Mouse (Mus musculus): ENCODE measurements around the gene Pcx.

Pcx gene

DNA sequence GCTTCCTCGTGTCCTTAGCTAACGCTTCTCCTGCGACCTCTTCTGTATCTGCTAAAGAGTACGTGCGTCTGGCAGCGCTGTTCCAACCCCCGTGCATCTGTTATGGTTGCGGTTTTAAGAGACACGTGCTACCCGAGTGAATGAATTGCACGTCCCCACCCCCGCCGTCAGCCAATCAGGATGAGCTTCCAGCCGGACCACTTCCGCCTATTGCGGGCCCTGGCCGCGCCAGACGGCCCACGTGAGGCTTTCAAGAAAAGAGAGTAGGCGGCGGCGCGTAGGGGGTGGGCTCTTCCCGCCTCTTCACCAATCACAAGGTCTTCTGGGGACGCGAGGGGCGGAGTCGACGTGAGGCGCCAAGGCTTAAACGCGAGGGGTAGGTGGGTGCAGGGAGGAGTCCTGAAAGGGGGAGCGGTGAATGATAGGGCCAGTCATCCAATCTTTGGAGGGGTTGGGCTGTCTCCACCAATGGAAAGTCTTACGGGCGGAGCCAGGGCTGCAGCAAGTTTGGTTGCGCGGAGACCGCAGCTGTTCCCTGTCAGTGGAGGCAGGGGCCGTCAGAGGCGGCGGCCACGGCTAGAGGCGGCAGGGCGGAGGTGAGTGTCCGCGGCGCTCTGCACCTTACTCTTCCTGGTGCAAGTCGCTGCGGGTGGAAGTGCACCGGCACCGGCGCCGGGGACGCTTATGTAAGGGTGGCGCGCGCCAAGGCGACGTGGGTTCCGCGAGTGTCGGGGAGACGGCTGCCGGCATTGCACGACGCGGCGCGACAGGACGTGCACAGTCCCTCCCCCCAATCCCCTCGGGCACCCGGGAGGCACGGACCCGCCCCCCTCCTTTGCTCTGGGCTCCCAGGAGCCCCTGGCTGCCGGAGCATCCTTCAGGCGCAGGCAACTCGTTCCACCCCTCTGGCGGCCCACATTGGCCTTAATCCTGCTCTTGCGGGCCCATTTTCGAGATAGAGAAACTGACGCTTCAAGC lies at the start of gene Pcx:
TSS of gene Pcx (plus strand) at position 487 of the 978 bp plus-strand sequence.
- DNase-seq (ENCODE audit: low spot score): peak; percentile 99

DNA sequence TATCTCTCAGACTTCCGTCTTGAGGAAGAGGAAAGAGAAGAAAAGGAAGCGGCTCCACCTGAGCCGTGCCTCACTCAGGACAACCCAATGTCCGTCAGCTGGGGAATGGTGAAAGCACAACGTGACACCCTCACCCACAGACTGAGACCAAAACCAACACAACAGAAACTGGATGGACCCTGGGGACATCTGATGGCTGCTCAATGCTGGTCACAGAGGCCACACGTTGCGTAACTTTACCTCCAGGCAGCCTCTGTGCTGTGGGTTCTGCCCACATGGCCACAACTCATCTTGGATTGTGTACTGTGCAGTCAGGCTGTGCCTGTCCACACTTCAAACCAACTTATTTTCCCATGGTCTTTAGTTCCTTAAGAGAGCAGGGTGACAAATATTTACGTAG lies 48.3 kb upstream of the Pcx start:
- DNase-seq (ENCODE audit: low spot score): no peak

DNA sequence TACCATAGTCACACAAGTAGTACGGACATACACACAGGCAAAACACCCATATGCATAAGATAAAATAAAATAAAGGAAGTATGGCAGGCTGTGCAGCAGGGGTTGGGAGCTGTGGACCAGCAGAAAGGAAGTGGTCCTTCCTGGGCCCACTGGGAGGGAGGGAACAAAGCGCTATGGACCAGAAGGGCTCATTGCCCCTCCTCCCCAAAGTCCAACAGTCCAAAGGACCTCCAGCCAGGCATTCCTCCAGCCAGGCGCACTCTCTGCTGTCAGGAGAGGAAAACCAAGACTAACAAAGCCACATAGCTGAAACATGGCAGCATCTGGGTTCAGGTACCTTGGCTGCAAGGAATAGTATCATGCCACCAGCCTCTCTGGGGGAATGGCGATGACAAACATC lies 45.6 kb upstream of the Pcx start:
- no peak for DNase-seq (ENCODE audit: low spot score)

DNA sequence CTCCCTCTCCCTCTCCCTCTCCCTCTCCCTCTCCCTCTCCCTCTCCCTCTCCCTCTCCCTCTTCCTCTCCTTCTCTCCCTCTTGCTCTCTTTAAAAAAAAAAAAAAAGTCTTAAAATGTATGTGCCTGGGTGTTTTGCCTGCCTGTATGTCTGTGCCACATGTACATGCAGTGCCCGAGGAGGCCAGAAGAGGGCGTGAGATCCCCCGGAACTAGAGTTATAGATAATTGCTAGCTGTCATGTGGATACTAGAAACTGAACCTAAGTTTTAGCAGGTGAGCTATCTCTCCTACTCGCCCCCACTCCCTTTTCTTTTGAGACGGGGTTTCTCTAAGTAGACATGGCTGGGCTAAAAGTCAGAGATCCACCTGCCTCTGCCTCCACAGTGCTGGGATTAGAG lies 41.9 kb upstream of the Pcx start:
- peak; percentile 17 for DNase-seq (ENCODE audit: low spot score)

DNA sequence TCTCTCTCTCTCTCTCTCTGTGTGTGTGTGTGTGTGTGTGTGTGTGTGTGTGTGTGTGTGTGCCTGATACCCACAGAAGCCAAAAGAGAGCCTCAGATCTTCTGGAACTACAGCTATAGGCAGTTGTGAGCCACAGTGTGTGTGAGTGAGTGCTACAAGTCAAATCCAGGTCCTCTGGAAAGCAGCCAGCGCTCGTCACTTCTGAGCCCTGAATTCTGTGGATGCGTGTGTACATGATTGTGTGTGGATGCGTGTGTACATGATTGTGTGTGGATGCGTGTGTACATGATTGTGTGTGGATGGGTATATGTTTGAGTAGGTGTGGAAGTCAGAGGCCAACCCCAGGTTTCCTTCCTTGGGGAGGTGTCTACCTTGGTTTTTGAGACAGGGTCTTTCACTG lies 36.7 kb upstream of the Pcx start:
- no peak for DNase-seq (ENCODE audit: low spot score)

DNA sequence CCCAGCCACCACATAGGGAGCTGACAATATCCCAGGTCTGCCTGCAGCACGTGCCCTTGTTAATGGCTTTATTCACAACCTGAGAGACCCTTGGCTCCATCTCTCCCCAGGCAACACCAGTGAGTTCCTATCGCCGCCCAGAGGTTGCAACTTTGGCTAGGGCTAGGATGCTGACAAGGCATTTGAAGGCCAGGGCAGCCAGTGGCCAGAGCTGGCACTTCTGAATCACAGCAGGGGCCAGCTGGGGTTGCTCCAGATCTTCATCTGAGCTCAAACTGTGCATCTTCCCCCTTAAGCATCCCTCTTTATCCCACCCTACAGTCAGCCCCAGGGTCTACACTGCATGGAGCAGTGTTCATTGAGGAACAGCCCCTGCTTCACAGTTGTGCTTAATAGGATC lies 35.5 kb upstream of the Pcx start:
- no peak for DNase-seq (ENCODE audit: low spot score)

DNA sequence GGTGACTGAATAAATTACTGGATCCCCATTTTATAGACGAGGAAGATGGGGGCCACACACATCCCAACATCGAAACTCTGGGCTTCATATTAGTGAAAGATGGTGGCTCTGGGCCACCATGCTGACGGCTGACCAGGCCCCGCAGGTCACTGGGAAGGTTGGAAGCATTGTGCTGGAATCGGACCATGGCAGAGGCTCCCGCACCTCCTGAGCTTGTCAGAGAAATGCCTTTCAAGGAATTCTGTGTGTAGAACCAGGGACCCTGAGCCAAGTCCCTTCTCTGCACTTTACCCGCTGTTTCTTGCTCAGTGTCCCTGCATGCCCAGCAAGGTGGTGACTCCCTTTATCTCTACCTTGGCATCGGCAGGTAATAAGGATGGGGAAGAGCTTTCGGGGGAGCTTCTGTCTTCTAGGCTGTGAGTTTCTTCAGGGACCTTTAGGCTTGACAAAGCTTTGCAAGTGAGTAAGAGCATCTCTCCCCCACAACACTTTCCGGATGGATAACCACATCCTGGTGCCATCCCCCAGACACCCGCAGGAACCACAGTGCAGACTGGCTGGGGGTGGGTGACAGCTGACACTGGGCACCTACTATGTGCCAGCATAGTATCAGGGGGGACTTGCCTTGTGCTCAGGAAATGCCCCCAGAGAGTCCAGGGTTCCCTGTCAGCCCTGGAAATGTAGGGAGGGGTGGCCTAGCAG lies 34.9 kb upstream of the Pcx start:
- DNase-seq (ENCODE audit: low spot score): no peak

DNA sequence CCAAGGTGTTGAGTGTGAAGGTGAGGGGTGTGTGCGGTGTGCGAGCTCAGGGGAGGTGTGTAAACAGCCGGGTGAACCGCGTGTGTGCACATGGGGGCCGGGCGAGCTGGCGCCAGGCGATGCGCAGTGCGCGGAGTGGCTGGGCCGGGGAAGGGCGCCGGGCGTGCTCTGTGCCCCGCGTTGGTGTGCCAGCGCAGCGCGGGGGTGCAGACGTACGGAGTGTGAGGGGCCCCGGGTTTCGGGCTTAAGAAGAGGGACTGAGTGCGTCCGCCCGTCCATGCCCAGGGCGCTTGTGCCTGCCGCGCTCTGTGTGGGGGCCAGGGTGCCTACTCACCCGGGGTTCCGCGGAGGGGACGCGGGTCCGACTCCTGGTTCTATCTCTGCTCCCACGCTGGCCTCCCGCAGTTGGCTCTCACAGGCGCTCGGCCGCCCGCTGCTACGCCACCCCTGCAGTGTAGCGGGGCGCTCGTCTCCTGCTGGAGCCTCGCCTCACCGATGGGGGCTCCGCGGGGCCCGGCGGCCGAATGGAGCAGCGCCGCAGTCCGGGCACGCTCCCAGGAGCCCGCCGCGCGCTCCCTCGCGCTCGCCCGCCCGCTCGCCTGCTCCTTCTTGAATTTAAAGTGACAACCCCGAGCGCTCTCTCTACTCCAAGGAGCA lies 33.5 kb upstream of the Pcx start:
- DNase-seq (ENCODE audit: low spot score): peak; percentile 20

DNA sequence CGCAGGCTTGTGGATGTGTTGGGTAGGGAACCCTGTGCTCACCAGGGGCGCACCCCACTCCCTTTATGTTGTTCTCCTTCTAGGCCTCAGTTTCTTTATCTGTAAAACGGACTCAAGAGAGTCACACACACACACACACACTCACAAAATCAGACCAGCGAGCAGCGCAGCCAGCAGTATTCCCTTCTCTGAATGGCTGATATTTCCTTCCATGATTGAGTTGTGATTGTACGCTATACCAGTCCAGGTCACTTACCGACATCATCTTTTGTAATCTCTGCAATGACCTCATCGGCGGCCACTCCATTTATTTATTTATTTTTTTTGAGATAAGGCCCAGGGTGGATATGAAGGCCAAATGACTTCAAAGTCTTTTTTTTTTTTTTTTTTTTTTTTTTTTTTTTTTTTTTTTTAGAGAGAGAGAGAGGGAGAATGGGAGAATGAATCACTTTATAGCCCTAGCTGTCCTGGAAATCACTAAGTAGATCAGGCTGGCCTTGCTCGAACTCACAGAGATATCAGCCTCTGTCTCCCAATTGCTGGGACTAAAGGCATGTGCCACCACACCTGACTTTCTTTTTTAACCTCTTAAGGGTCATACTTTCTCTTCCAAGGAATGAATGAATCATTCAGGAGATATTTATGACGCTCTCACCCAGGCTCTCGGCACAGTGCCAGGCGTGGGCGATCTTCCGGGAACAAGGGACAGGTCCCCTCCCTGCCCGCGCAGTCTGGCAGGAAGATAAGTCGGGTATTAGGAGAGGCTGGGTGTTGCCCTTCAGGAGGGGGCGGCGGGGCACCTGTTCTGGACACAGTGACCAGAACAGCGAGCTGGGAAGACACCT lies 32.7 kb upstream of the Pcx start, which contains the start of gene Syt12:
TSS of gene Syt12 (minus strand) at position 103 of the 845 bp plus-strand sequence.
- peak; percentile 77 for DNase-seq (ENCODE audit: low spot score)

DNA sequence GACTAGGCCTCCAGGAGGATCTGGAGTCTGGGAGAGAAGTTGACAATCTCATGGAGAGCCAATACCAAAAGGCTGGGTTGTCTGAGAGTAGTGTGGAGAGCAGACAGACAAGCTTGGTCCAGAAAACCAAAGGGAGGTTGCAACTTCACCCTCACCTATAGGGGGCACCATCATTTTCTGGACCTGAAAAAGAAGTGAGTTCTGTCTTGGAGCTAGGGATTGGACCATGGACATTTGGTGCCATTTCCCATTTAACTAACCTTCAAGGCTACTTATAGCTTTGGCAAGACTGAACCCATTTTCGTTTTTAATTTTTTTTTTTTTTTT lies 32.1 kb upstream of the Pcx start:
- no peak for DNase-seq (ENCODE audit: low spot score)

DNA sequence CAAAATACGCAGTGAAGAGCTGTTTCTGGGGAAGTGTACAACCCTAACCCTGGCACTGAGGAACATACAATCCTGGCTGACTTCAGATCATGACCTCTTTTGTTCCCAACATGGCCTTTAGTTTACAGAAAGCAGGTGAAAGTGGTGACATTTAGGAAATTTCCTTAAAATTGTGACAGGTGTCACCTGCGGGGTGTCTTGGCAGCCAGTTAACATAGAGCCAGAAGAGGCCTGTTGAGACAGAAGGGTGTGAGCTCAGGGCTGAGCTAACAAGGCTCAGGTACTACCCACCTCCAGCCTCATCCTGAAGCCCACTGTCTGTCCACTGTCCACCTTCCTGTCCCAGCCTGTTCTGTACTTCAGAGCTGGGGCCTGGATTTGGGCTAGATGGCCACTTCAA lies 30.2 kb upstream of the Pcx start:
- no peak for DNase-seq (ENCODE audit: low spot score)

DNA sequence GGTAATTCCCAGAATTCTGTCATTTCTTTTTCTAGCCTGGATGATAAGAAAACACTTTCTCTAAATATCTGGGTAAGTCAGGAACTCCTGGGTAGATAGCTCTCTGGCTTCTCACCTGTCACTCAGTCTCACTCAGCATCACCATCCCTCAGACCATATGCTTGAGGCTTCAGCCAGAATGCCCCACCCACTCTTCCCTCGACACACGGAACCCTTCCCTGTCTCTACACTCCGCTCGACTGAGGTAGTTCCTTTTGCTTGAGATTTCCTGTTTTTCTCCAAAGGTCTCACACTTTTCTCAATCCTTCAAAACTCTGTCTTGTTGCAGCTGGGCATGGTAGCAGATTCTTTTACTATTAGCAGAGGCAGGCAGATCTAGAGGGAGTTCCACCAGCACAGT lies 28.9 kb upstream of the Pcx start:
- no peak for DNase-seq (ENCODE audit: low spot score)

DNA sequence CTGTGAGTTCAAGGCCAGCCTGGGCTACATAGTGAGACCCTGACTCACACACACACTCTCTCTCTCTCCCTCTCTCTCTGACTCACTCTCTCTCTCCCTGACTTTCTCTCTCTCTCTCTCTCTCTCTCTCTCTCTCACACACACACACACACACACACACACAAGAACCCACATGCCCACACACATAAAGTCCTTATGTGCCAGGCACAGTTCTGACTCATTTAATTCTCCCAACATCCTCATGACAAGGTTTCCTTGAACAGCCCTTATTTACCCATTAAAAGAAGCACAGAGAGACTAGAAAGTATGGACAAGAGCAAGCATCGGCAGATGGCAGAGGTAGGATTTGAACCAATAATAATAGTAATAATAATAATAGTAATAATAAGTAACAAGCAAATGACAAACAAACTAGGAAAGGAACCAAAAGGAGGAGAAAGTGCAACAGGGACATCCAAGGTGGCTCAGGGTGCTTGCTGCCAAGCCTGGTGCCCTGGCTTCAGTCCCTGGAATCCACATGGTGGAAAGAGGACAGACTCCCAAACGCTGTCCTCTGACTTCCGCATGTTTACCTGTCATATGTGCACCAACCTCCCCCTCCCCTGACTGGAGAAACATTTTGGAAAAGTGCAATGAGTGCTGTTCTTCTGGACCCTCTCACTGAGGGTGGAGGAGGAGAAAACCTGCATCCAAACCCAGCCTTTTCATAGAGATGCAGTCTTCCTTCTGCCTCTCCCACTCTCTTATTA lies 28.0 kb upstream of the Pcx start:
- no peak for DNase-seq (ENCODE audit: low spot score)

DNA sequence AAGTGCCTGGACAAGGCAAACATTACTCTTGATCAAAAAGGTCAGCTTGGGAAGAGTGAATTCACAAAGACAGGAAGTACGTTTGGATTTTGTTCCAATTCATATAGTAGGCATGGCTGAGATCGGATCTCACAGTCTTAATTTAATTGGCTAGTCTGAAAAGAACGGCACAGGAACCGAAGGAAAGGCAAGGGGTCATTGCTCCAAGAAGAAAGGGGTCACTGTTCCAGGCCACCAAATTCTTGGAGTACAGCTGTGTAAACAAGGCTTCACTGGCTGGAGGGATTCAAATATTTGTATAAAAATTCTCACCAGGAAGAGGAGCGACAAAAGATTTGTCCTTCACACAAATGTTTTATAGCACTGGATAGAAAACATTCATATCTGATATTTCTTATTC lies 25.3 kb upstream of the Pcx start:
- DNase-seq (ENCODE audit: low spot score): no peak

DNA sequence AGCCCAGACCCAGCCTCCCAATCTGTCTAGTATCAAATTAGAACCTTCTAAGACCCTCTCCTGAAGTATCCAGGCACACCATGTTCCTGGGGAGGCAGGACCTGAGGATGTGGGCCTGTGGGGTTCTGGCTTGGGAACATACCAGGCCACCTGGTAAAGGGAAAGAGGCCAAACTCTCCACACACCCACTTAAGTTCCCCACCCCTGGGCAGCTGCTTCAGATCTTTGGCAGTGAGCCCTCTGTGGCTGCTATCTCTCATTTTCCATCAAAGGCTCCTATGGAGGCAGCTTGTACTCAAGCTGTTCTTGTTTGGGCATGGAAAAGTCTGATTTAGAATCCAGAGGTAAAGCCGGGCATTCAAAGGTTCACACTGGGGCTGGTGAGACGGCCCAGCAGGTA lies 22.4 kb upstream of the Pcx start:
- DNase-seq (ENCODE audit: low spot score): peak; percentile 26

DNA sequence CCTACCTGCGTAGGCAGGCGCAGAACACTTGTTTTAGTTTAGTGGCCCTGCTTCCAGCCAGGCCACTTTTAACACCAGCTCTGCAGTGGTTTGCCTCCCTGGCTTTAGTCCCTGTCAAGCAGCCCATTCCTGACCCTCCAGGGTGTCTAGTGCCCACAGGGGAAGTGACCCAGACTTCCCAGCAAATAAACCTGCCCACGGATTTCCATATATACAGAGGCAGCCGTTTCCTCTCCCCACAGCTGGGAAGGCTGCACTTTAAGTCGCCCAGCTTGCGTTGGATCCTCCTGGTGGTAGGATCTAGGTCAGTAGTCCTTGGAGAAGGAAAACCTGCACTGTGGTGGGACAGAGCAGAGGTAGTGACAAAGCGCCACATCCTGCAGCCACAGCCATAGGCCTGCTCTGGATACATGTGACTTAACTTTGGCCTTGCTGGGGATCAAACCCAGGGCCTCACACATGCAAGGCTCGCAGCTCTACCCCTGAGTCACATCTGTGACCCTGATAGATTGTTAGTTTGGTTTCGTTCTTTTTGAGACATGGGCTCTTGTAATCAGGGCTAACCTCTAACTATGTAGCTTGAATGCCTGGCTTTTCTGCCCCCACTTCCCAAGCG lies 19.1 kb upstream of the Pcx start:
- no peak for DNase-seq (ENCODE audit: low spot score)

DNA sequence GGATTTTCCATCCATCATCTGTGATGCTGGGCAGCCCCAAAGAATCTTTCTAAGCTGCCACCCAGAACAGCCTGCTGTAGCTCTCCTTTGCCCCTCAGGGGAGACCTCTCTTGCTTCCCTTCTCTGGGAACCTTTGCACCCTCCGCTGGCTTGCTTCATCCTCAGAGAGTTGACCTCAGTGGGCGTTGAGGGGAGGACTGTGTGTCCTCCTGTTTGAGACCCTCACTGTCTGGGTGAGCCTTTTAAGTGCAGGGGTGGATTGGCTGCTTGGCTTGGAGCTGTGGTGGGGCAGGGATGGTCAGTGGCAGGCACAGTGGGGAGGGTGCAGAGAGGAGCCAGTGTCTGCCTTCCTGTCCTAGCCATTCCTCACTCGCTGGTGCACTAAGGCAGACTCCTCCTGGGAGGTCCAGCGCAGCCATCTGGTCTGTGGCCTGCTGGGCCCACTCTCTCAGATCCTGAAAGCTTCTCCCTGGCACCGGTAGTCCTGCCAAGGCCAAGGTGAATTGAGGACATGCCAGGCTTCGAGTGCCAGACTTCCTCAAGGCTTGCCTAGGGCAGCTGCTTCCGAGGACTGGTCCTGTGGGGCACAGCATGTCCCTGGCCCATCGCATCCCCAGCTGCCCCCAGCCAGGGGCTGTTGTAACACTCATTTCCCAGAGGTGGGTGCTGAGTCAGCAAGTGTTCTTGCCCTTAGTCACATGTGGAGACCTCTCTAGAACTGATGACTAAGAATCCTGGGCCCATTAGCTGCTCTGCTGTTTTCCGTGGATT lies 17.6 kb upstream of the Pcx start:
- DNase-seq (ENCODE audit: low spot score): peak; percentile 39

DNA sequence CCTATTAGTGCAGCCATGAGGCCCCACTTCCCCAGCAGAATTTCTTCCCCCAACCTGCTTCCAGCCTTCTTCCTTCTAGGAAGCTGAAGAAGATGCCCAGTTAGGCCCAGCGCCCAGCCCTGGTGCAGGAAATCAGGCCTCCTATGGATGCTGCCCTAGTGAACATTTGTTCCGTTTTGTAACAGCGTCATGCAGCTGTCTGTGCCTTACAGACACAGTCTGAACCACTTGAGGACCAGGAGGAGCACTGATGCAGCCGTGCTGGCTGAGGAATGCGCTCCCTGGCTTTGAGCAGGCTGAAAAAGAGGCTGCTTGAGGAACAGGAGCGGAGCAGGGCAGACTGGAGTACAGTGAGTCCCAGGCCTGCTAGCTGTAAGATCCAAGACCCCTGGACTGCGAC lies 15.6 kb upstream of the Pcx start:
- DNase-seq (ENCODE audit: low spot score): no peak

DNA sequence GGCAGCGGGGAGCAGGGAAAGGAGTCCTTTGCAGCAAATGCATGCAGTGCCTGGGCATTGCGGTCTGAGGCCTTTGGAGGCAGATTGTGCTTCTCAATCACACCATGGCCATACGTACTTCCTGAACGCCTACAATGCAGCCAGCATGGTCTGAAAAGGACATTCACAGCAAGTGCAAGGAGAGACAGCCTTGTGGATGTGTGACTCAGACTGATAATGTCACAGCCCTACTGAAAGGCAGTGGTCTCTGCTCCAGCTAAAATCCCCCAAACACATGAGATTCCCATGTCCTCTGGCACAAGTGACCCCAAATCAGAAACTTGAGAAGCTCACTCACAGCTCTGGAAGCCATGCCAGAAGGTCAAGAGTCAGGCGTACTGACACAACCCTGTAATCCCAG lies 14.5 kb upstream of the Pcx start:
- no peak for DNase-seq (ENCODE audit: low spot score)
